Mouse (Mus musculus): ENCODE data around the gene Tjp1.

The Tjp1 gene

DNA sequence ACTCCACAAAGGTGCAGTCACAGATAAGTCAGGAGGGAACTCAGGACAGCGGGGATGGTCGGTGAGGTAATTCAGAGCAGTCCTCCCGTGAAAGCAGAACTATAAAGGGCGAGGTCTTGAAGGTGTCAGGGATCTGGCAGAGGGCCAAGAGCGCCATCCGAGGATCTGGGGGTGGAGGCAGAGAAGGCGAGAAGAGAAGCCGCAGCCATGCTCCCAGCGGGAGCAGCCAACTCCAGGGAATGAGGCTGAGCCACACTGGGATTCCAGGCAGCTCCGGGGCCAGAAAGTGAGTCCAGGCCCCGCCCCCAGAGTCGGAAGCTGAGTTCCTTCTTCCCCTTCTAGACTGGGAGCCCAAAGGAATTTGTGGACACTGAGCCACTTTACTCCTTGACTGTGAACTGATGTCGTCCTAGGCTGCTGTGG, 41.3 kb downstream of the Tjp1 start:
- no peak for DNase-seq

DNA sequence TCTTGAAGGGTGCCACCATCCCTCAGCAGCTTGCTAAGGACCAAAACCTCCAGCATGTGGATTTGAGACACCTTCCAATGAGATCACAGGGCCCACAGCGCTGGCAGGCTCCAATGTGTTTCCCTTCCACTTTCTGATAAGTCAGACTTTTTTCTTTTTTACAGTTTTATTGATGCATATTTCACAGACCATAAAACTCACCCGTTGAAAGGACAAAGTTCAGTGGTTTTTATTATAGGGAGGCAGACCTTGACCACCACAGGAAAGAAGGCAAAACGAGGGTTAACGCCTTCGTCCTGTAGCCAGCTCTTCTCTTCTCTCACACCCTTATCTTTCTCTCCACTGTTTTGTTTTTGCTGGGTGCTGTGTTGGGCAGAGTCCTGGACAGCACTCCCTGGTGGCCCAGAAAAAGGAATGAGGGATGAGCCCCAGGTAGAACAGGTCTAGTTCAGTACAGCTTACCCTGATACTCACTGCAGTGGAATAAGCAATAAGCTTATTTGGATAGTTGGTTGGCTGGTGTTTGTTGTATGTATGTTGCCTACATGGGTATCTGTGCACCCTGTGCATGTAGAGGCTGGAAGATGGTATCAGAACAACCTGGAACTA, 43.3 kb downstream of the Tjp1 start:
- DNase-seq, result no peak

DNA sequence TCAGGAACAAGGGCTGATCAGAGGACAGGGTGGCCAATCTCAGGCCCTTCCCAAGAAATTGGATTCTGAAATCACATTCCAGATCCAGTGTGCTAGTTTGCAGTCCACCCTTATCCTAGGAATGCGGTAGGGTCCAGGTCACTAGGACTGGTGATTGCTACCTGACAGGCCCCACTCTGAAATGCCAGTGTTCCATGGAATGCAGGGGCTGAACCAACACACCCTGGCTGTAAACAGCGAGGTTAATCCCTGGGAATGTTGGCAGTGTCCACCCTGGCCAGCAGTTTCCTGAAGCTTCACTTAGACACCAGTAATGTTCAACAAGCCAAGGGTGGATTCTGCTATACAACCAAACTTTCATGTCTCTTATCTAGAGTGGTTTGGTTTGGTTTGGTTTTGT, 45.4 kb downstream of the Tjp1 start:
- no peak for DNase-seq

DNA sequence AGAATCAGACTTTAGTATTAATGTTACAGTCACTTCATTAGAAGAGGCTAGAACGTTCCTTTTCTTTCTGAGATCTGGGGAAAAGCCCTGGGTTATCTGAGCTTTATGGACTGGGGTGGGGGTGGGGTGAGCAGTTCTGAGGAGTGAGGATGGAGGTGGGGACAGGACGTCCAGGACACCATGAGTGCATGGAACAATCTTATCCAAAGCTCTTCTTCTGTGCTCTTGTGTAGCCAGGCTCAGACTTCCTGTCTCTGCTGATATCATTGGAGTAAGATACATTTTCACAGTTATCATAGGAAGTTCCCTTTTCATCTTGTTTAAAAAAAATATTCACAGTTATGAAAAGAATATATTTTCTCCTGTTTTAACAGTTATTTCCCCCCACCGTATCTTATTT, 55.5 kb downstream of the Tjp1 start:
- DNase-seq, result no peak

DNA sequence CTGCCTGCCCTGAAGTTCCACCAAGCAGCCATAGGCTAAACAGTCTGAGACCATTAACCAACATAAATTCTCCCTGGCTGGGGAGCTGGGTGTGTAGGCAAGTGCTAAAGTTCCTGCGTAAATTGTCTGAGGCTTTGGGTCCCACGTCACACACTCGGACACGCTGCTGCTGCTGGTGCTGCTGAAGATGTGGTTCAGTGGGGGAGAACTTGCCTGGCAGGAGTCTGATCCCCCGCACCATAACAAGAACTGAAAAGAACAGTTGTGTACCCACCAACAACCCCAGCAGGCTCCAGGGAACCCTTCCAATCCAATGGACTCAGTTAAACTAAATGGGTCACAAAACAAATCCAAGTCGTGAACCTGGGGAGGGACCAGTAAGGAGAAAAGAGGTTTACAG, 56.2 kb downstream of the Tjp1 start:
- no peak for DNase-seq

DNA sequence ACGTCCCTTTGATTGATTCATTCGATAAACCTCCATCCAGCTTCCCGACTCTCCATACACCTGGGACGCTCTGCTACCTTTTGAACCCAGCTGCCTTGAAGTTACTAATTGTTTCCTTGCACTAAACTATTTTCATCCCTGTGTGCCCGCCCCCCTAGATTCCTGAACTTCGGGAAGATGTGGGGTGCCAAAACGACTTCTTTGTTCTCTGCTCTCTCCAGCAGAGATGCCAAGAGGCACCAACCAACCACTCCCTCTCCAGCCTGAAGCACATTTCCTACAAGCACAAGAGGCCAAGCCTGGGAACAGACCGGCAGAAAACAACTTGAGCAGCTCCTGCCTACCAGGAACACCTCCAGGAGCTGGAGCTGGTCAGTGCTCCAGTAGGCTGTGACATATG, 57.4 kb downstream of the Tjp1 start:
- no peak for DNase-seq

DNA sequence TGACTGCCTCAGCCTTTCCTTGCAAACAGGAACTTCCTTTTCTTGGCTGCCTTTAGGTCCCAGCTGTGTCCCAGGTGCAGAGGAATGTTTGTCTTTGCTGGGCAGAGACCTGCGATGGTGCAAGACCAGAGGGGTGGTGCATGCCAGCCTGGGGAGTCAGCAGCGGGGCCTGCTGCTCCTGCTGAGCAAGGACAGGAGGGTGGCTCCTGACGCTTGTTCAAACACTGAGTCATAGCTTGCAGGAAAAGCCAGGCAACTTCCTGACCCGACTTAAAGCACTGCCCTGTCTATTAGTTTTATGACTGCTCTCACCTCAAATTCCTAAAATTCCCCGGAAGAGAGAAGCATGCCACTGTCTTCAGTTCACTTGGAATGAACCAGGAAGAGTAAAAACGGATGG, 57.9 kb downstream of the Tjp1 start:
- DNase-seq, result no peak

DNA sequence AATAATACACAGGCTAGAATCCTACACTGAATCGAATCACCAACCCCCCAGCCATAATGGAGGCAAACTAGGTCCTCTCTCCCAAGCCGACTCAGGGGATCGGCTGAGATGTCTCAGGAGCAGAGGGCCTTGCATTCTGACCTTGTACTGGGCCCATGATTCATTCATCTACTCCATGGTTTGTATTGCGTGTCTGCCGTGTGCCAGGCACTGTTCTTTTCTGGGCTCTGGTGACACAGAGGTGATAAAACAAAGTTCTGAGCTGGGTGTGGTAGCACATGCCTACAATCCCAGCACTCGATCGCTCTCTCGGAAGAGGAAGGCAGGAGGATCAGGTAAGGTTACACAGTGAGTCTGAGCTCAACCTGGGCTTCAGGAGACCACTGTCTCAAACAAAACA, 59.4 kb downstream of the Tjp1 start:
- no peak for DNase-seq

DNA sequence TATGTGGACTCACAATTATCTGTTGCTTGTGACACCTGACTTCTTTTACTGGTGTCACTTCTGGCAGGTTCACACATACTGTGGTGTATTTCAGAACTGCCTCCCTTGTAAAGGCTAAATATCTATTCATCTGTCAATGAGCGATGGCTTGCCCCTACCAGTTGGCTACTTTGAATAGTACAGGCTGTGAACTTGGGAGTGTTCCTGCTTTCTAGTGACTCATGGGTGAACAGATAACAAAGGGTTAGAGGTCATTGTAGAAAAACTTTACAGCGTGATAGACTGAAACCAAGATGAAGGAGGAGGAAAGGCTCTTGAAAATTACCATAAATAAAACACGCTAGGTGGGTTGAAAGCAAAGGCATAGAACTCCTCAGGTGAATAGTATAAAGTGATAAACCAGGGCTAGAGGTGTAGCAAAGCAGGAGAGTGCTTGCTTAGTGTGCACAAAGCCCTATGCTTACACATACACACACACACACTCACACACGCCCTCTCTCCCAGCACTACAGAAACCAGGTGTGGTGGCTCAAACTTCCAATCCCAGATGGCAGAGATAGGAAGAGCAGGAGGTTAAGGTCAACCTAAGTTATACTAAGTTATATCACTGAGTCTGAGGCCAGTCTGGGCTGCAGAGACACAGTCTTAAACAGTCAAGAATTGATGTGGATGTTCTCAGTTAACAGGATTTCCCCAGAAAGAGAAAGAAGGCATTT, 60.1 kb downstream of the Tjp1 start:
- no peak for DNase-seq

DNA sequence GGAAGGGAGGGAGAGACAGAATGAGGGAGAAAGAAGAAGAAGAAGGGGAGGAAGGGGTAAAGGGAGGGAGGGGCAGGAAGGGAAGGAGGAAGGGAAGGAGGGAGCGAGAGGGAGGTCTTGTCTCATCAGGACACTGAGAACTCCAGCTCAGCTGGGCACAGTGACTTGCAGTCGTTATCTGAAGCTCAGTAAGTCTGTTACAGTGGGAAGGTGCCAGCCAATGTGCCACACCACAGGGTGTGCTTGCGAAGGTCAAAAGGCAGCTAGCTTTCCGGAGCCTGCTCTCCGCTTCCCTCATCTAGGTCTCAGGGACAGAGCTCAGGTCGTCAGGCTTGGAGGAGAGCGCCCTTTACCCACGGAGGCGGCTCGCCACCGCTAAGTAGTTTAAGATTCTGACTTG, 61.4 kb downstream of the Tjp1 start:
- no peak for DNase-seq

DNA sequence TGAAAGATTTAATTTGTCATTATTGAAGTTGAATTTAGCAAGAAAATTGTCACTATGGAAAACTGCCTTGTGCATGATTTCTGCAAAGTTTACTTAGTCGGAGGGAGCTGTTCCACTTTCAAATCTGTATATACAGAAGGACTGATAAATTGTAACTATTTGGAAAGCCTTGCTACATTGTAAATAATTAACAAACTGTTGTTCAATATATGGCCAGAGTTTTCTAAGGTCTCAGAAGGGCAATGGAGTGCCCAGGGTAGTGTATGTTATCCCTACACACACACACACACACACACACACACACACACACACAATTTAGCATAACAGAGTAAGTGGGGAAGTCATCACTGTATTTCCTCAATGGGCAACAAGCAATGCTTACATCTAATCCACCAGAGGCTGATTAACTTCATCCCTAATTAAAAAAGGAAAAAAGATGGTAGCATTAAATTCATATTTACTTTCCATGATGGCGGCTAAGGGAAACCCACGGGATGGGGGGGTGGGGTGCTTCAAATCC, 63.0 kb downstream of the Tjp1 start:
- DNase-seq, result no peak

DNA sequence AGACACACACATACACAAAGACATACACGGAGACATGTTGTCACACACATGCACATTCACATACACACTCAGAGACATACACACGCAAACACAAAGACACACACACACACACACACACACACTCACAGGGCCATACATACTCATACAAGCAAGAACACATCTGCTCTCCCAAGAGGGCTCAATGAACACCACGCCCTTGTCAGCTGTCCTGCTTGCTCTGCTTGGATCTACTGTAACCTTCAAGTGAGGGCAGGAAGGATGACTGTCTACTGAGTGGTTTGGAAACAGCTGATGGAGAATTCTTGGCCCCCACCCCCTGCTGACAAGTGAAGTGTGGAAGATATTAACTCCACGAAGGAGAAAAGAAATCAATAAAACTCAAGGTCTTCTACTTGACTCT, 64.1 kb downstream of the Tjp1 start:
- no peak for DNase-seq

DNA sequence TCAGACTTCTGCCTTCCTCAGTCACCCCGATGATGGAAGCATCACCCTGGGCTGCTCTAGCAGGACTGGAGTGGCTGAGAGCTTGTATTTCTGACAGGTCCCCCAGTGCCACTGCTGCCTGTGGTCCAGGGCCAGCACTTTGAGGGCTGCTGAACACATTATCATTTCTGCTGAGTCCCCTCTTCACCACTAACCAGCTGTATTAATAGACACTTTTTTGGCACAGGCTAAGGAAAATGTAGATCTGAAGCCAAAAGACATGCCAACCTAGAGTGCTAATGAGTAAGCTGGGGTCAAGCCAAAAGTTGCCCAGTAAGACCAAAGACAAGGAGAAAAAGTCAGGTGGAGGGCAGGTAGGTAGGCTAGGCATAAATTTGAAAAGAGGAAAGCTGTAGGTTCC, 66.2 kb downstream of the Tjp1 start:
- no peak for DNase-seq

DNA sequence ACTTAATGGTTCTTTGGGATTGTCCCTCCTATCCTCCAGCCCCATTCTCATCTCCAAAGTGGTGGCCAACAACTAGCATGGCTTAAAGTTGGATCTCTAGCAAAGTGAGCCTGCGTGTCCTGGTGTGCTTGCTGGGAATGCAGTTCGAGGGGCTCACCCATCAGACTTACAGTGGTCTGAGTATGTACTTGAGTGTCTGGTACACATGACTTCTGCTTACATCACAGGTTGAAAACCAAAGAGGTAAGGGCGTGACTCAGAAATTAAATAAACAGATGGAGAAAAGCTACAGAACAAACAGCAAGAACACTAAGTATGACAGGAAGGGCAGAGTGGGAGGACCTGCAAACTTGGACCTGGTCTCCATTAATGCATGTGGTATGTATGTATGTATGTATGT, 67.4 kb downstream of the Tjp1 start:
- no peak for DNase-seq

DNA sequence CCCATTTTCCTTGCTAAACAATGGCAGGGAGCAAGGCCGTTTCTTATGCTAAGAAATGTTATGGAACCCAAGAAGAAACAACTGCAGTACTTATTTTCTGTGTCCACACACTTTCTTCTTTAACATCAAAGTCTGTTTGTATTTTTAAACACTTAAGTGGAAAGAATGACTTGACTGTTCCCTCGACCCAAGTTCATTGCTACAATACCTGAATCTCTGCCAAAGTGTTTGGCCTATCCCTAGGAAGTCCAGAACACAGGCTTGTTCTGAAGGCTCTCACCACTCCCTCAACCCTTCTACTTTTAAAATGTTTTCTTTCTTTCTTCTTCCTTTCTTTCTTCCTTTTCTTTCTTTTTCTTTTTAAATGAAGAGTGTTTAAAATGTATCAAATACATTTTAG, 71.5 kb downstream of the Tjp1 start:
- DNase-seq, result no peak

DNA sequence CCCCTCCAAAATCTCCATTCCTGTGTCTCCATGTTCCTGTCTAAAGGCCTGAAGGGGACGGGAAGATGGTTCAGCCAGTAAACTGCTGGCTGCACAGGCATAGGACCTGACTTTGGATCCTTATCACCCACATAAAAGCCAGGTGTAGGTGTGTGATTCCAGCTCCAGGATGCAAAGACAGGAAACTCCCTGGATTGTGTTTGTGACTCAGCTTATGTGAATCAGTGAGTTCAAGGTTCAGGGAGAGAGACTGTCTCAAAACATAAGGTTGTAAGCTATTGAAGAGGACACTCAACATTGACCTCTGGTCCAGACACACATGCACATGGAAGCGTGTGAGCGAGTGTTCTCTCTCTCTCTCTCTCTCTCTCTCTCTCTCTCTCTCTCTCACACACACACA, 72.4 kb downstream of the Tjp1 start:
- DNase-seq, result no peak

DNA sequence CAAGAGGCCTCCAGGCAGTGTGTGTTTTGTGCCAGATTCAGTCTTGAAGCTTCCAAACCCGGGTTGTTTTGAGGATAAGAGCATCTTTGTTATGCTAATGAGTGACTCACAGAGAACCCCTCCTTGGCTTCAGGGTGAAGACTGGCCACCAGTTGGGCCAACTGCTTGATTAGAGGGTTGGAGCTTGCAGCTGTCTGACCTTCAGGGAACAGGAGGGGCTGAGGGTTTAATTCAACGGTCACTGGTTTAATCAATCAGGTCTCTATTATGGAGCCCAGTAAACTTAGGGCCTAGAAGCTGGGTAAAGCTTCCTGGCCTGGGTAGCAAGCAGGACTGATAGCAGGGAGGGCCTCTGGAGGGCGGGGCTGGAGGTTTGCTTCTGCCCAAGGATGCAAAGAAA, 73.3 kb downstream of the Tjp1 start:
- DNase-seq, result no peak

DNA sequence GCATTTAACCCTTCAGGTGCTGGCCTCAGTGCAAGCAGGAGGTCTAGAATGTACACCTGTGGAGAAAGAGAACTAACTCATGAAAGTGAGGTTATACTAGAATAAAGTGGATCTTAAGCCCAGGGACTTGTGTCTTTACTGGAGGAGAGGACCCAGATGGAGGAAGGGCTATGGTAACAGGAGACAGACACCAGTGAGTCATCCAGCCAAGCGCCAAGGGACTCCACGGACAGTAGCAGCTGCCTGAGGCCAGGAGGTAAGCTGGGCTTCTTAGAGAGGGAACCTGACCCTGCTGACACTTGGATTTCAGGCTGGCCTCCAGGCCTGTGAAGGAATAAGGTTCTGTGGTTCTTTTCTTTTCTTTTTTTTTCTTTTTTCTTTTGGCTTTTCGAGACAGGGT, 75.3 kb downstream of the Tjp1 start:
- DNase-seq, result no peak

DNA sequence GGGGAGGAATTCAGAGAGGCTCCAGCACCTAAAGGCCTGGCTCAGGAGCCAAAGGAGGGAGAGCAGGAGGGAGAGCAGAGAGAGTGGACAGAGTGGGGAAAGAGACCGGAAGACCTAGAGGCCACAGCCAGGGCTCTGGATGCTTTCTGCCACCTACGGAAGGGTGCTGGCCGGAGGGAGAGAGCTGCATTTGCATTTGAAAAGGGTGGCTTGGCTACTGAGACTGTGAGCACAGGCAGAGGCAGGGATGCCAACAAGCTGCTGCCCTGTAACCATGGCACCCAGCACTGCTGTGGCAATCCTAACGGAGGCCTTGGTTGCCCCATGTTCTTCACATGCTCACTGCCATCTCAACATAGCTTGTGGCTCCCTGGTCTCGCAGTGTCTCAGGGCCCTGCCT, 77.4 kb downstream of the Tjp1 start:
- DNase-seq, result peak; percentile 39

DNA sequence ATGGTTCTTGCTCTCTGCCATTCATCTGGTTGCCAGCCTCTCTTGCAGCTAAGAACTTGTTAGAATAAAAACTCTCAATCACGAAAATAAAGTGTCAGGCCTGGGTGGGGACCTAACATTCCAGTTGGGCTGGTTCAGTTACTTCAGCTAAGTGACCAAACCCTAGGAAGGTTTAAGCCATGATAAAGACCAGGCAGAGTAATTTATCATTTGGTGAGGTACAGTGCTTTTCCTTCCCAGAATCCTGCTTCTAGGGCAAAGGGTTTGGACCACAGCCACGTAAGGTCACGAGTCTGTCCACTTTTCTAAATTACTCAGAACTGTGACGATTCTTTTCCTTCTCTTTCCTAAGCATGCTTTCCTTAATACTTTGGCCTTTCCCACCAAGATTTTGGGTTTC, 86.1 kb downstream of the Tjp1 start:
- DNase-seq, result no peak

DNA sequence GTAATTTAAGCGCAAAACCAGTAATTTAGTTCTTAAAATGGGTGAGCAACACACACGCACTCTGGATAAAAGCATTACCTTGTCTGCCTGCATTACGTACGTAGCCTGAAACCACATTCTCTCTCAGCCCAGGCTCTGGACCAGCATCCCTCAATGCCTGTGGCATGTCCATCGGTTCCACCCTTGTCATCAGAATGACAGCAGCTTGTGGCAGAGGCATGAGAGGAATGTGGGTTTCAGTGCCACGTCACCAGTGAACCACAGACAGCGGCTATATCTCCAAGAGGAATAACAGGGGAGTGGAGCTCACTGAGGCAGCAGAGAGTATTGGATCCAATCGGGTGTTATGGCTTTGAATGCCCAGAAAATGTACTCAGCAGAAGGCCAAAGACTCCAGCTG, 88.1 kb downstream of the Tjp1 start:
- DNase-seq, result no peak

DNA sequence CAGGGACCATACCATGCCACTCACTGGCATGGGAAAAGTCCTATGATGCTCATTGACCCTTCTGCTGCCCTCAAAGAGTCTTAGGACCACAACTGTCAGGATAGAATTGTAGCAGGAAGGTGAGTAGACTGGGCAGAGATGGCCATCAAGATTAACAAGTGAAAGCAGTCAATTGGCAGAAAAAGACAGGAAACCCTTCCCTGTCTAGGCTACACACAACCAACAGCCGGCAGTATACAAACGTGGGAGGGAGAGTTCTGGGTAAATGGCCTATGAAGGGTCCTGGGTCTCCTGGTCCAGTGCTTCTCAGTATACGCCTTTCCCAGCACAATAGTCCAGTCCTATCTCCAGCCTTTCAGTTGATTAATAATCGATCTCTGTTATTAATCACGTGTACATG, 89.4 kb downstream of the Tjp1 start:
- DNase-seq, result no peak

DNA sequence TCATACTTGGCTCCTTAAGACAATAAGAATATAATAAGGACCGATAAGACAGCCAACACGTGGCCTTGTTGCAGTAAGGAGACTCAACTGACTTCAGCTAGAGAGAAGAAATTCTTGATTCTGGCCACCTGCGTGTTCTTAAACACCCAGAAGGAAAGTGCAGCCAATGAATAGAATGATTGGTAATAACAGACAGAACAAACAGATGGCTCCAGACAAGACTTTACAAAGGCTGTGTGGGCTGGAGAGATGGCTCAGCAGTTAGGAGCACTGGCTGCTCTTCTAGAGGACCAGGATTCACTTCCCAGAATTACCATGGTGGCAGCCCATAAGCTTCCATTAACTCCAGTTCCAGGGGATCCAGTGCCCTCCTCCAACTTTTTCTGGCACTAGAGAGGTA, 90.7 kb downstream of the Tjp1 start:
- peak; percentile 88 for DNase-seq

DNA sequence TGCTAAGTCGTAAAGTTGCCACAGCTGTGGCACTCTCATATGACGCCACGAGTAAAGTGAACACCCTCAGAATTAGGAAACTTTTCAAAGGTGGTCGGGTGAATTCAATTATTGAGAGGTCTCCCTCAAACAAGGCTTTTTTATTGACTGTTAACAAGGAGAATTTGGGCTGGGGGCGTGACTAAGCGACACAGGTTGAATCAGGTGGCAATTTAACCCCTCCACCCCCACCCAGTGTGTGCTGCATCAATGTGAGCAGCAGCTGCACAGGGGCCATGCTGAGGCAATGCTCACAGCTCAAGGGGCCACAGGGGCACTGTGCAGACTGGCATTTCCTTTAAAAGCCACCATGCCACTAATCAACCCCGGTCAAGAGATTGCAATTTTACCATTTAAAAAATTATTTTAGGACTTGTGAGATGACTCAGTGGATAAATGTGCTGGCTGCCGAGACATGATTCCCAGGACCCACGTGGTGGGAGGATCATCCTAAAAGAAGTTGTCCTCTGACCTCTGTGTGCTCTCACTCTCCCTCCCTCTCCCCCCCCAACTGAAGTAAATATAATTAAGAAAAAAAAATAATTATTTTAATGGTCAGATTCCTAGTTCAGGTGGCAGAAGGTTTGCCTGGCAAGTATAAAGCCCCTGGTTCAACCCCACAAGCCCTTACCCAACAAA, 96.4 kb downstream of the Tjp1 start:
- no peak for DNase-seq

All from layer of hippocampus, adult 9-11 months (tissue).